Mouse (Mus musculus): ENCODE measurements at regions not wholly inside any gene's neighbourhood (a gene's known extent, or its start where the extent isn't known, plus 50 kb on each side); places are given as distances from the start of the nearest gene placed in this dataset.

- TF ChIP-seq CTCF (IDR thresholded peaks at IDR 0.05; ENCODE audit: low read depth, low read length): no peak
- TF ChIP-seq POLR2A (IDR thresholded peaks at IDR 0.05; ENCODE audit: extremely low read depth, insufficient read depth, low read length): no peak
- 88% methylated on average over 14 of the region's 14 CpGs for WGBS
These were observed 268.0 kb downstream of the Diras2 start for GRCm38 (mm10) chr13:52262949-52263550.

GRCm38 (mm10) chr13:52268279-52268678 is 262.8 kb downstream of the Diras2 start:
- no peaks in the 10 kb centered on the region for H3K4me1 ChIP-seq (ENCODE audit: control insufficient read depth, insufficient read depth, low read length)
- peak; percentile 27 for DNase-seq (ENCODE audit: extremely low read depth, low read depth, low spot score)

More at GRCm38 (mm10) chr13:52262949-52263550, 268.0 kb downstream of the Diras2 start:
- Histone ChIP-seq H3K27me3 (ENCODE audit: control insufficient read depth, insufficient read depth, low read length) (no peaks in the 10 kb centered on the region), H3K79me2 (ENCODE audit: control insufficient read depth, insufficient read depth, low read length) (no peaks in the 10 kb centered on the region), H3K27ac (replicated peaks; ENCODE audit: insufficient read depth, low read depth, low read length) (no peak overlapping the region), H3K4me1 (ENCODE audit: control insufficient read depth, insufficient read depth, low read length) (no peaks in the 10 kb centered on the region), H3K36me3 (ENCODE audit: control insufficient read depth, insufficient read depth, low read length) (no peaks in the 10 kb centered on the region), H3K9ac (ENCODE audit: low read depth, low read length) (no peak overlapping the region), H3K4me3 (ENCODE audit: insufficient read depth, low read depth, low read length) (no peak overlapping the region)
- DNase-seq (ENCODE audit: extremely low read depth, low read depth, low spot score): no peak

GRCm38 (mm10) chr13:52273502-52274246 is 257.4 kb downstream of the Diras2 start:
- H3K27ac ChIP-seq (replicated peaks; ENCODE audit: insufficient read depth, low read depth, low read length): no peak overlapping the region
- WGBS: 66% methylated on average over 19 of the region's 19 CpGs
- no peaks in the 10 kb centered on the region for H3K79me2 ChIP-seq (ENCODE audit: control insufficient read depth, insufficient read depth, low read length)
- TF ChIP-seq POLR2A (IDR thresholded peaks at IDR 0.05; ENCODE audit: extremely low read depth, insufficient read depth, low read length): no peak
- no peak for TF ChIP-seq CTCF (IDR thresholded peaks at IDR 0.05; ENCODE audit: low read depth, low read length)
- H3K4me1 ChIP-seq (ENCODE audit: control insufficient read depth, insufficient read depth, low read length): no peaks in the 10 kb centered on the region
- no peaks in the 10 kb centered on the region for H3K36me3 ChIP-seq (ENCODE audit: control insufficient read depth, insufficient read depth, low read length)
- no peak overlapping the region for H3K4me3 ChIP-seq (ENCODE audit: insufficient read depth, low read depth, low read length)
- no peak for DNase-seq (ENCODE audit: extremely low read depth, low read depth, low spot score)
- no peaks in the 10 kb centered on the region for H3K27me3 ChIP-seq (ENCODE audit: control insufficient read depth, insufficient read depth, low read length)
- H3K9ac ChIP-seq (ENCODE audit: low read depth, low read length): no peak overlapping the region

More at GRCm38 (mm10) chr13:52268279-52268678, 262.8 kb downstream of the Diras2 start:
- H3K36me3 ChIP-seq (ENCODE audit: control insufficient read depth, insufficient read depth, low read length): no peaks in the 10 kb centered on the region
- WGBS: 71% methylated on average over 6 of the region's 6 CpGs
- H3K27ac ChIP-seq (replicated peaks; ENCODE audit: insufficient read depth, low read depth, low read length): no peak overlapping the region
- H3K9ac ChIP-seq (ENCODE audit: low read depth, low read length): no peak overlapping the region
- no peak overlapping the region for H3K4me3 ChIP-seq (ENCODE audit: insufficient read depth, low read depth, low read length)
- H3K27me3 ChIP-seq (ENCODE audit: control insufficient read depth, insufficient read depth, low read length): no peaks in the 10 kb centered on the region
- no peaks in the 10 kb centered on the region for H3K79me2 ChIP-seq (ENCODE audit: control insufficient read depth, insufficient read depth, low read length)
- TF ChIP-seq CTCF (IDR thresholded peaks at IDR 0.05; ENCODE audit: low read depth, low read length) (no peak), POLR2A (IDR thresholded peaks at IDR 0.05; ENCODE audit: extremely low read depth, insufficient read depth, low read length) (no peak)

- H3K9ac ChIP-seq (ENCODE audit: low read depth, low read length): no peak overlapping the region
- WGBS: 79% methylated on average over 5 of the region's 5 CpGs
- H3K27ac ChIP-seq (replicated peaks; ENCODE audit: insufficient read depth, low read depth, low read length): no peak overlapping the region
- no peaks in the 10 kb centered on the region for H3K36me3 ChIP-seq (ENCODE audit: control insufficient read depth, insufficient read depth, low read length)
- DNase-seq (ENCODE audit: extremely low read depth, low read depth, low spot score): no peak
- no peaks in the 10 kb centered on the region for H3K4me1 ChIP-seq (ENCODE audit: control insufficient read depth, insufficient read depth, low read length)
- no peaks in the 10 kb centered on the region for H3K27me3 ChIP-seq (ENCODE audit: control insufficient read depth, insufficient read depth, low read length)
- no peak for TF ChIP-seq POLR2A (IDR thresholded peaks at IDR 0.05; ENCODE audit: extremely low read depth, insufficient read depth, low read length)
- no peak for TF ChIP-seq CTCF (IDR thresholded peaks at IDR 0.05; ENCODE audit: low read depth, low read length)
- H3K4me3 ChIP-seq (ENCODE audit: insufficient read depth, low read depth, low read length): no peak overlapping the region
- no peaks in the 10 kb centered on the region for H3K79me2 ChIP-seq (ENCODE audit: control insufficient read depth, insufficient read depth, low read length)
These were observed 255.9 kb downstream of the Diras2 start for GRCm38 (mm10) chr13:52275196-52275595.

DNA sequence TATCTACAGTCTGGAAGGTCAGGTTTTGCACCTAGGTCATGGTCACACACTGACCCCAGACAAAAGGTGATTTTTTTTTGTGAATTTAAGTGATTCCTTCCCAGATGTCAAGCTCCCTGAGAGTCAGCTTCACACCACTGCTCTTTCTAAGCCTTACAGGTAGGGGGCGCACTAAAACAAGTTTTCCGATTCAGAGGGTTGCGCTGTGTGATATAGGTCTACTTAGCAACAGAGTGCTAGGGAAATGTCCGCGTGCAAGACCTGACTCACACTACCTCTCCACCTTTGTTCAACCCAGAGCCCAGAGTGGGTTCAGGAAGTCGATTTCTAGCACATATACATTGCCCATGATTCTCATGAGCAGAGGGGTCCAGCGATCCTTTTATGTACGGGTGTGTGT is 255.4 kb downstream of the Diras2 start:
- no peak overlapping the region for H3K4me3 ChIP-seq (ENCODE audit: insufficient read depth, low read depth, low read length)
- DNase-seq (ENCODE audit: extremely low read depth, low read depth, low spot score): peak; percentile 20
- no peaks in the 10 kb centered on the region for H3K36me3 ChIP-seq (ENCODE audit: control insufficient read depth, insufficient read depth, low read length)
- no peaks in the 10 kb centered on the region for H3K79me2 ChIP-seq (ENCODE audit: control insufficient read depth, insufficient read depth, low read length)
- 8% methylated on average over 8 of the region's 8 CpGs for WGBS
- no peak overlapping the region for H3K9ac ChIP-seq (ENCODE audit: low read depth, low read length)
- no peak overlapping the region for H3K27ac ChIP-seq (replicated peaks; ENCODE audit: insufficient read depth, low read depth, low read length)
- H3K27me3 ChIP-seq (ENCODE audit: control insufficient read depth, insufficient read depth, low read length): no peaks in the 10 kb centered on the region
- TF ChIP-seq POLR2A (IDR thresholded peaks at IDR 0.05; ENCODE audit: extremely low read depth, insufficient read depth, low read length) (no peak), CTCF (IDR thresholded peaks at IDR 0.05; ENCODE audit: low read depth, low read length) (peak; percentile 39; the same call in 1 of the 2 replicates)
- H3K4me1 ChIP-seq (ENCODE audit: control insufficient read depth, insufficient read depth, low read length): no peaks in the 10 kb centered on the region

- H3K36me3 ChIP-seq (ENCODE audit: control insufficient read depth, insufficient read depth, low read length): no peaks in the 10 kb centered on the region
- no peaks in the 10 kb centered on the region for H3K79me2 ChIP-seq (ENCODE audit: control insufficient read depth, insufficient read depth, low read length)
- peak; percentile 12 for DNase-seq (ENCODE audit: extremely low read depth, low read depth, low spot score)
- no peak overlapping the region for H3K4me3 ChIP-seq (ENCODE audit: insufficient read depth, low read depth, low read length)
- H3K4me1 ChIP-seq (ENCODE audit: control insufficient read depth, insufficient read depth, low read length): no peaks in the 10 kb centered on the region
- no peak overlapping the region for H3K27ac ChIP-seq (replicated peaks; ENCODE audit: insufficient read depth, low read depth, low read length)
- H3K9ac ChIP-seq (ENCODE audit: low read depth, low read length): no peak overlapping the region
- no peaks in the 10 kb centered on the region for H3K27me3 ChIP-seq (ENCODE audit: control insufficient read depth, insufficient read depth, low read length)
- WGBS: 75% methylated on average over 3 of the region's 3 CpGs
- TF ChIP-seq POLR2A (IDR thresholded peaks at IDR 0.05; ENCODE audit: extremely low read depth, insufficient read depth, low read length): no peak
- no peak for TF ChIP-seq CTCF (IDR thresholded peaks at IDR 0.05; ENCODE audit: low read depth, low read length)
These were observed 253.9 kb downstream of the Diras2 start for GRCm38 (mm10) chr13:52277195-52277594.

Measured in liver, adult 2 months (tissue).